Mouse (Mus musculus) lung, adult 2 months (tissue): ENCODE results near the gene Olfr1446.

Experiments used
- CTCF ChIP-seq: fragments of 200-500 bp; IDR thresholded peaks from 2 replicates; pipeline ENCODE4 v1.5.1; 2011; ENCODE audit warnings: mild to moderate bottlenecking, low read length, control low read depth; ENCODE audit not compliant: insufficient read depth
- POLR2A ChIP-seq: fragments of 200-500 bp; IDR thresholded peaks from 2 replicates; pipeline ENCODE4 v1.6.1; 2011; ENCODE audit warnings: low read depth, mild to moderate bottlenecking, control low read depth, low read length, borderline replicate concordance; ENCODE audit errors: extremely low read depth

DNA sequence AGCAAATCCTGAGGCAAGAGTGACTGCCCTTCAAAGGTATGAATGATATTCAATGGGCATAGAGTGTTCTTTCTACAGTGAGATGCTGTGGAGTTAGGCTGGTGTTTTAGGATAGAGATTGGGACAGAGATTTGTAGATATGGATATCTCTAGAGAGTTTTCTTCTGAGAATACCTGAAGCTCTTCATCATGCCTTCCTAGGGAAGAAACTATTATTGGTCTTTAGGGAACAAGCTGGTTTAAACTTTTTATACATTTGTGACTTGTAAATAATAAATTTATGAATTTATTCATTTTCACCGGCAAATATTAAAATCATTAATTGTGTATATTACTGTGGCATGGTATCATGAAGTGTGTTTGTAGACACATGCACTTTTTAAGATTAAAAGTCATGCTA, 10.3 kb upstream of the Olfr1446 start, which contains the start of gene Olfr1447:
- TF ChIP-seq CTCF (no peak), POLR2A (no peak)
